Mouse (Mus musculus): ENCODE measurements around the gene Ube2f. TPM values are rescaled to one million over a fixed set of nuclear protein-coding genes. Genes with fewer than 3 reads are reported as not detected.

The Ube2f gene
- polyA plus RNA-seq, 1 experiment, result 59.0 TPM

DNA sequence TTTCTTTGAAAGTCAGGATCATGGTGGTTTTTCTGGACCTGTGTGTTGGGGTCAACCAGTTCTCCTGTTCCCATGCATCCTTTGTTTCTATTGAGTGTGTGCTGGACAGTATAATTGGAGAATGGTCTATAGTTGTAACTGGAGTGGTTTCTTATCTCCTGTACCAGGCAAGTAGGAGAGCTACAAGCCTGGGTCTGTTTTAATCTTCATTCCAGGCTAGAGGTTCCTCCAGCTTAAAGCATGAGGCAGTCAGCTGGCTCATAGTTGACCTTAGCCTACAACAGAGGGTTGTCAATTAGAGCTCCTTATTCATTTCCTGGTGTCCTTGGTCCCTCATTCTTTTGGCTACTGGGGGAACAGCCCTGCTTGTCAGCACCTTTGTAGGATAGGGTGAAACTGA, 83.5 kb downstream of the Ube2f start:
- no peak overlapping the region for H3K4me3 ChIP-seq (ENCODE audit: insufficient read depth, low read length)
- TF ChIP-seq POLR2A (IDR thresholded peaks at IDR 0.05; ENCODE audit: low read depth, low read length) (no peak), CTCF (IDR thresholded peaks at IDR 0.05; ENCODE audit: borderline replicate concordance, insufficient read depth, low read length) (no peak)
- no peaks in the 10 kb centered on the region for H3K4me1 ChIP-seq (ENCODE audit: control insufficient read depth, insufficient read depth, low read length)
- no peak overlapping the region for H3K27ac ChIP-seq (ENCODE audit: insufficient read depth, low read length)

DNA sequence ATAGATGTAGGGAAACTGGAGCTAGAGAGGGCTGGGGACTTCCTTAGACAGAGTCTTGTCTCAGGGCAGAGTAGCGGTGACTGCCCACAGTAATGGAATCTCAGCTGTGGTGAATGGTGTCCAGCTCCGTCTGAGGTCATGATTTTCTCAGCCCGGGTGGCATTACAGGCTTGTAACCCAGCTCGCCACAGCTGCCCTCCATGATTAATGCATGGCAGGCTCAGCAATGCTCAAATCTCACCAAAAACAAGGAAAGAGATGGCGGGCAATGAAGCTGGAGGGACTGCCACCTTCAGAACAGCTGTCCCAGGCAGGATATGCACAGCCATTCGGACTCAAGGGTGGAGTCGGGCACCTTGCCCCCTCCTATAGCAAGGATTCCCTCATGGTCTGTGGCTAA, 87.3 kb downstream of the Ube2f start:
- H3K4me1 ChIP-seq (ENCODE audit: control insufficient read depth, insufficient read depth, low read length), result no peaks in the 10 kb centered on the region
- no peak overlapping the region for H3K4me3 ChIP-seq (ENCODE audit: insufficient read depth, low read length)
- H3K27ac ChIP-seq (ENCODE audit: insufficient read depth, low read length), result no peak overlapping the region
- no peak for TF ChIP-seq POLR2A (IDR thresholded peaks at IDR 0.05; ENCODE audit: low read depth, low read length)
- no peak for TF ChIP-seq CTCF (IDR thresholded peaks at IDR 0.05; ENCODE audit: borderline replicate concordance, insufficient read depth, low read length)

Other genes starting within 250 kb of the Ube2f start
- gene Rbm44, start 105.2 kb upstream of the Ube2f start, polyA plus RNA-seq (2011; ENCODE audit: insufficient read length, low read depth, missing spikeins), result 0.27 TPM in 1 of 2 replicates, not detected in the other
- gene Ramp1, start 70.5 kb upstream of the Ube2f start, polyA plus RNA-seq (2011; ENCODE audit: insufficient read length, low read depth, missing spikeins), result 5.7 and 7.6 TPM in 2 replicates
- 6.4 and 8.7 TPM in 2 replicates for gene Scly, start 48.0 kb downstream of the Ube2f start, polyA plus RNA-seq (2011; ENCODE audit: insufficient read length, low read depth, missing spikeins)
- not detected in 2 replicates for gene Espnl, start 71.8 kb downstream of the Ube2f start, polyA plus RNA-seq (2011; ENCODE audit: insufficient read length, low read depth, missing spikeins)
- gene Klhl30, start 100.7 kb downstream of the Ube2f start, polyA plus RNA-seq (2011; ENCODE audit: insufficient read length, low read depth, missing spikeins), result 0.23 and 0.58 TPM in 2 replicates
- gene Erfe, start 116.1 kb downstream of the Ube2f start, polyA plus RNA-seq (2011; ENCODE audit: insufficient read length, low read depth, missing spikeins), result 6.1 and 10.8 TPM in 2 replicates
- gene Ilkap, start 148.5 kb downstream of the Ube2f start, polyA plus RNA-seq (2011; ENCODE audit: insufficient read length, low read depth, missing spikeins), result 64.5 and 66.5 TPM in 2 replicates
- gene Hes6, start 163.7 kb downstream of the Ube2f start, polyA plus RNA-seq (2011; ENCODE audit: insufficient read length, low read depth, missing spikeins), result 9.2 and 9.9 TPM in 2 replicates
- gene Per2, start 209.0 kb downstream of the Ube2f start, polyA plus RNA-seq (2011; ENCODE audit: insufficient read length, low read depth, missing spikeins), result 2.5 and 7.4 TPM in 2 replicates
- gene Traf3ip1, start 244.3 kb downstream of the Ube2f start, polyA plus RNA-seq (2011; ENCODE audit: insufficient read length, low read depth, missing spikeins), result 8.0 and 8.8 TPM in 2 replicates